Mouse (Mus musculus): ENCODE data around the gene Crabp2. TPM values are rescaled to one million over a fixed set of nuclear protein-coding genes. Genes with fewer than 3 reads are reported as not detected.
A peak's percentile ranks its signal among the peaks of the same experiment; 100 is the strongest.

The Crabp2 gene
- polyA plus RNA-seq, 1 experiment = 0.88 TPM

- Histone ChIP-seq H3K27me3 (replicated peaks; ENCODE audit: control insufficient read depth, insufficient read depth, low read length) (no peaks in the 10 kb centered on the region), H3K4me1 (ENCODE audit: control insufficient read depth, insufficient read depth, low read length) (peaks cover 4% of the 10 kb centered on the region), H3K27ac (ENCODE audit: insufficient read depth, low read depth, low read length) (peak overlapping the region; percentile 53), H3K4me3 (ENCODE audit: insufficient read depth, low read depth, low read length) (peak overlapping the region; percentile 74), H3K36me3 (ENCODE audit: control insufficient read depth, insufficient read depth, low read length) (no peaks in the 10 kb centered on the region; the same call in 1 of the 2 replicates)
- TF ChIP-seq CTCF (conservative IDR thresholded peaks at IDR 0.05; ENCODE audit: insufficient read depth, insufficient read length, low read depth, low read length) = no peak
- no peak for TF ChIP-seq POLR2A (IDR thresholded peaks at IDR 0.05; ENCODE audit: low read depth, low read length)
- DNase-seq = no peak
- WGBS = 2% methylated on average over 26 of the region's 26 CpGs
These were observed 19.0 kb upstream of the Crabp2 start for GRCm38 (mm10) chr3:87929341-87930077.

GRCm38 (mm10) chr3:87930078-87930795, 18.2 kb upstream of the Crabp2 start, which contains the start of the genes Isg20l2 and Rrnad1:
Gene Isg20l2, plus strand, starts transcription at chr3:87930314.
Gene Rrnad1, minus strand, starts transcription at chr3:87930717.
- peak; percentile 83 for TF ChIP-seq CTCF (conservative IDR thresholded peaks at IDR 0.05; ENCODE audit: insufficient read depth, insufficient read length, low read depth, low read length)
- TF ChIP-seq POLR2A (IDR thresholded peaks at IDR 0.05; ENCODE audit: low read depth, low read length) = peak; percentile 76
- peak; percentile 98 for DNase-seq
- Histone ChIP-seq H3K27ac (ENCODE audit: insufficient read depth, low read depth, low read length) (peak within 1 kb of the TSS; percentile 91), H3K4me1 (ENCODE audit: control insufficient read depth, insufficient read depth, low read length) (peaks cover 8% of the 10 kb centered on the region), H3K4me3 (ENCODE audit: insufficient read depth, low read depth, low read length) (peak within 1 kb of the TSS; percentile 74), H3K36me3 (ENCODE audit: control insufficient read depth, insufficient read depth, low read length) (peaks cover 2% of the 10 kb centered on the region), H3K27me3 (replicated peaks; ENCODE audit: control insufficient read depth, insufficient read depth, low read length) (no peaks in the 10 kb centered on the region)
- under 1% methylated on average over 76 of the region's 78 CpGs for WGBS

DNA sequence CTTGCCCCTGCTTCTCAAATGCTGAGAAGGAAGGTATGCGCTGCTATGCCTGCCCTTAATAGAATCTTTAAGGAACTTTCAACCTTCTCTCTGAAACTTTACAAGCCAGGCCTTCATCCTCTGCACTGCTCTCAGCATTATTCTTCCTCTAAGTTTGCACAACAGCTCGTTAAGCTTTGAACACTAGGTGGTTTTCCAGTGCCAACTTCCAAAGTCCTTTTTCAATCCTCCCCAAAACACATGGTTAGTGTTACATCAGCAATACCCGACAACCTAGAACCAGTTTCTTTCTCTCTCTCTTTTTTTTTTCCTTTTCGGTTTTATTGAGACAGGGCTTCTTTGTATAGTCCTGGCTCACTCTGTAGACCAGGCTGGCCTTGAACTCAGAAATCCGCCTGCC, 14.4 kb upstream of the Crabp2 start:
- H3K4me3 ChIP-seq (ENCODE audit: insufficient read depth, low read depth, low read length) = peak overlapping the region; percentile 41; the same call in 1 of the 2 replicates
- H3K4me1 ChIP-seq (ENCODE audit: control insufficient read depth, insufficient read depth, low read length) = peaks cover 8% of the 10 kb centered on the region
- no peaks in the 10 kb centered on the region for H3K27me3 ChIP-seq (replicated peaks; ENCODE audit: control insufficient read depth, insufficient read depth, low read length)
- H3K36me3 ChIP-seq (ENCODE audit: control insufficient read depth, insufficient read depth, low read length) = peaks cover 2% of the 10 kb centered on the region
- peak; percentile 77 for DNase-seq
- peak overlapping the region; percentile 82 for H3K27ac ChIP-seq (ENCODE audit: insufficient read depth, low read depth, low read length)
- WGBS = 63% methylated on average over 5 of the region's 5 CpGs
- TF ChIP-seq CTCF (conservative IDR thresholded peaks at IDR 0.05; ENCODE audit: insufficient read depth, insufficient read length, low read depth, low read length) (no peak), POLR2A (IDR thresholded peaks at IDR 0.05; ENCODE audit: low read depth, low read length) (no peak)

- Histone ChIP-seq H3K27me3 (replicated peaks; ENCODE audit: control insufficient read depth, insufficient read depth, low read length) (no peaks in the 10 kb centered on the region), H3K4me3 (ENCODE audit: insufficient read depth, low read depth, low read length) (no peak overlapping the region), H3K4me1 (ENCODE audit: control insufficient read depth, insufficient read depth, low read length) (peaks cover 8% of the 10 kb centered on the region), H3K27ac (ENCODE audit: insufficient read depth, low read depth, low read length) (peak overlapping the region; percentile 82), H3K36me3 (ENCODE audit: control insufficient read depth, insufficient read depth, low read length) (peaks cover 2% of the 10 kb centered on the region)
- DNase-seq = no peak
- TF ChIP-seq CTCF (conservative IDR thresholded peaks at IDR 0.05; ENCODE audit: insufficient read depth, insufficient read length, low read depth, low read length) (no peak), POLR2A (IDR thresholded peaks at IDR 0.05; ENCODE audit: low read depth, low read length) (no peak)
- WGBS = 38% methylated on average over 4 of the region's 4 CpGs
These were observed 14.0 kb upstream of the Crabp2 start for GRCm38 (mm10) chr3:87934501-87934900.

GRCm38 (mm10) chr3:87935201-87935600, 13.3 kb upstream of the Crabp2 start:
- peak overlapping the region; percentile 42; the same call in 1 of the 2 replicates for H3K27ac ChIP-seq (ENCODE audit: insufficient read depth, low read depth, low read length)
- DNase-seq = peak; percentile 78

DNA sequence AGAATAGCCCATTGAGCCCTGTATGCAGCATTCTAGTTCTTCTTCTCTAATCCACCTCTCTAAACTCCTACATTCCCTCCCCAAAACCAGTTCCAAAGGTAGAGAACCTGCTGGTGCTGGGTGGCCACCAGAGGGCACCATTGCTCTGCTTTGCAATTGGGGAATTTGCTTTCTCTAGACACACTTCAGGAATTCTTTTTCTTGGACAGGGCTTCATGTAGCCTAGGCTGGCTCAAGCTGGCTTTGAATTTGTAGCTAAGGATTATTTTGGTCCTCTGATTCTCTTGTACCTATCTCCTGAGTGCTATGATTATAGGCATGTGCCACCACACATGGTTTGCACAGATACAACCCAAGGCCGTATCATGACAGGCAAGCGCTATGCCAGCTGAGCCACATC, 12.7 kb upstream of the Crabp2 start:
- TF ChIP-seq CTCF (conservative IDR thresholded peaks at IDR 0.05; ENCODE audit: insufficient read depth, insufficient read length, low read depth, low read length) (peak; percentile 89), POLR2A (IDR thresholded peaks at IDR 0.05; ENCODE audit: low read depth, low read length) (no peak)
- H3K36me3 ChIP-seq (ENCODE audit: control insufficient read depth, insufficient read depth, low read length) = peaks cover 2% of the 10 kb centered on the region
- peaks cover 8% of the 10 kb centered on the region for H3K4me1 ChIP-seq (ENCODE audit: control insufficient read depth, insufficient read depth, low read length)
- no peaks in the 10 kb centered on the region for H3K27me3 ChIP-seq (replicated peaks; ENCODE audit: control insufficient read depth, insufficient read depth, low read length)
- peak overlapping the region; percentile 42; the same call in 1 of the 2 replicates for H3K27ac ChIP-seq (ENCODE audit: insufficient read depth, low read depth, low read length)
- 99% methylated on average over 2 of the region's 2 CpGs for WGBS
- H3K4me3 ChIP-seq (ENCODE audit: insufficient read depth, low read depth, low read length) = no peak overlapping the region
- peak; percentile 82 for DNase-seq

More at GRCm38 (mm10) chr3:87935201-87935600, 13.3 kb upstream of the Crabp2 start:
- H3K36me3 ChIP-seq (ENCODE audit: control insufficient read depth, insufficient read depth, low read length) = peaks cover 2% of the 10 kb centered on the region
- 43% methylated on average over 4 of the region's 4 CpGs for WGBS
- peaks cover 8% of the 10 kb centered on the region for H3K4me1 ChIP-seq (ENCODE audit: control insufficient read depth, insufficient read depth, low read length)
- no peak overlapping the region for H3K4me3 ChIP-seq (ENCODE audit: insufficient read depth, low read depth, low read length)
- no peak for TF ChIP-seq CTCF (conservative IDR thresholded peaks at IDR 0.05; ENCODE audit: insufficient read depth, insufficient read length, low read depth, low read length)
- TF ChIP-seq POLR2A (IDR thresholded peaks at IDR 0.05; ENCODE audit: low read depth, low read length) = no peak
- no peaks in the 10 kb centered on the region for H3K27me3 ChIP-seq (replicated peaks; ENCODE audit: control insufficient read depth, insufficient read depth, low read length)

DNA sequence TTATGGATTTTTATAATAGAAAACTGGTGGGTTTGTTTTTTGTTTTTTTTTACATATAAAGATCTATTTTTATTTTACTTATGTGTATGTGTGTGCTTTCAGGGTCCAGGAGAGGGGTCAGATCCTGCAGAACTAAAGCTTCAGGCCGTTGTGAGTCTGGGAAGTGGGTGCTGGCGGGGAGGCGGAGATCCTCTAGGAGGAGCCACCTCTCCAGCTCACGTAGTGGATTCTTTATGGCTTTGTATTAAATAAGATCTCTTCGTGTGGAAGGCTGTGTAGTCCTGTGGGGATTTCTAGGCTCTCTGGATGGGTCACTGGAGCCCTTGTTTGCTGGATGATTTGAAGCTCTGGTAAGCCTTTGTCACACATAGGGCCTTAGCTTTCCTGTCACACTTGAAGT, 7.9 kb upstream of the Crabp2 start:
- TF ChIP-seq POLR2A (IDR thresholded peaks at IDR 0.05; ENCODE audit: low read depth, low read length) (no peak), CTCF (conservative IDR thresholded peaks at IDR 0.05; ENCODE audit: insufficient read depth, insufficient read length, low read depth, low read length) (no peak)
- no peaks in the 10 kb centered on the region; the same call in 1 of the 2 replicates for H3K4me1 ChIP-seq (ENCODE audit: control insufficient read depth, insufficient read depth, low read length)
- 64% methylated on average over 5 of the region's 5 CpGs for WGBS
- H3K36me3 ChIP-seq (ENCODE audit: control insufficient read depth, insufficient read depth, low read length) = no peaks in the 10 kb centered on the region; the same call in none of the 2 replicates
- H3K27me3 ChIP-seq (replicated peaks; ENCODE audit: control insufficient read depth, insufficient read depth, low read length) = no peaks in the 10 kb centered on the region
- no peak overlapping the region for H3K4me3 ChIP-seq (ENCODE audit: insufficient read depth, low read depth, low read length)
- no peak overlapping the region for H3K27ac ChIP-seq (ENCODE audit: insufficient read depth, low read depth, low read length)
- no peak for DNase-seq

Data from kidney, adult 2 months (tissue).